Mouse (Mus musculus): ENCODE data around the gene Arfgap1.

Arfgap1 gene

DNA sequence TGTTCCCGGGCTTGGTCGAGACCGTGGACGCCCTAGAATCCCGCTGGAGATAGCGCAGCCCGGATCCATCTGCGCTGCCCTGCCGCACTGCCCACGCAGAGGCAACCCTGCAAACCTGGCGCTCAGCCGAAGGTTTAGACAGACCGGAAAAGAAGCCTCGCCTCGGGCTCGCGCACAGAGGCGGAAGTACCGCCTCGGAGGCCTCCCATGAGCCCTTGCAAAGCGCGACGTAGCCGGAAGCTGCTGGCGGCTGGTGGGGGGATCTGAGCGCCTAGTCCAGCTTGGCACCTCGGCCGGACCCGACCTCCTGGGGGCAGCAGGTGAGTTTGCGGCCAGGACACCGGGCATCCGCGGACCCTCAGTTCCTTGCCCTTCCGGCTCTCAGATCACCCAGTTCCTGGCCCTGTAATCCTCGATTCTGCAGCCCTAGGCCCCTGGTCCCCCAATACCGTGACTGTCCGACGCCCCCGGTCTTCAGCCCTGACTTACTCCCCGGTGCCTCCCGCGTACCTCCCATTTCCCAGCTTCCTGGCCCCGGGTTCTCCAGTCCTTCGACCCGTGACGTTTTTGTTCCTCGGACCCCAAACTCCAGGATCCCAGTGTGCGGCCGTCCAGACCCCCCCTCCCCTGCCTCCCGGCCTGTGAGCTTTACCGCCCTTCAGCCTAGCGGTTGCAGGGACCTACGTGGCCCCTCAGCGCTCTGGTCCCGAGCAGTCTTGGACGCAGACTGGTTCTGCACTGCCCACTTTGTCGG, at the start of gene Arfgap1:
Gene Arfgap1, plus strand, starts transcription at position 216 of the 754 bp plus-strand sequence.
- peak; percentile 76 to 82 for DNase-seq (ENCODE audit: low spot score in 2 of 2)

DNA sequence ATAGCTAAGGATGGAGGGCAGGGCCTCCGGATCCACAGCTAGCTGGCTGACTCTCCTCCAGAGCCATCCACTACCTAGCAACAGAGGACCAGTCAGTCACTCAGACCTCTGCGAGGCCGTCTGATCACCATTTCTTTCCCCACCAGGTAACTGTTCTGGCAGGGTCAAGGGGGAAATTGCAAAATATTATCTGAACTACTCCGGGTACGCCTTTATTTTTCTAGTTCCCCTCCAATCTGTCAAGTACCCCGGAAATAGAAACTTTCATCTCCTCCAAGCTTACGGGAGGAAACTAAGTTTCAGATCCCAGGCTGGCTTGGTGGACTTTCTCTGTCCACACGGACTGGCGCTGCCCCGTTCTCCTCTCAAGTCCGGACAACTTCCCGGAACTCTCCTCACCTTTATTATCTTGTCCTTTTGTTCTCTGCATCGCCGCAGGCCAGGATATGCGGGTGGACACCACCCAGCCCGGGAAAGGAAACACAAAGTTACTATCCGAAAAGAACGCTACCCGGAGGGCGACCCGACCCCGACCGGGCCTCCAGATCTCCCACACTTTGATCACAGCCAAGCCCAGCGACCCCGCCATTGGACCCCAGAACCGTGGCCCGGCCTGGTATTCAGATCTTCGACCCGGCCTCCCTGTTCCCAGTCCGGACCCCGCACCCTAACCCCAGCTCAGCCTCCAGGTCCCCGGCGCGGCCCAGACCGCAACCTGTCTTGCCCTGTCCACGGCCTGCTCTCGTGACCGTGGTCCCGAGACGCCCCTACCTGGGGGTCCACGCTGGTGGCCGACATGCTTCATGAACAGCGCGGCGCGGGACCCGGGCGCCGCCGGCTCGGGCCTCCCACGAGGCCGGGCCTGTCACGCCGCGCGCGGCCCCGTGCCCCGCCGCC, 46.9 kb upstream of the Arfgap1 start:
- peak; percentile 33 to 55 for DNase-seq (ENCODE audit: low spot score in 2 of 2)

DNA sequence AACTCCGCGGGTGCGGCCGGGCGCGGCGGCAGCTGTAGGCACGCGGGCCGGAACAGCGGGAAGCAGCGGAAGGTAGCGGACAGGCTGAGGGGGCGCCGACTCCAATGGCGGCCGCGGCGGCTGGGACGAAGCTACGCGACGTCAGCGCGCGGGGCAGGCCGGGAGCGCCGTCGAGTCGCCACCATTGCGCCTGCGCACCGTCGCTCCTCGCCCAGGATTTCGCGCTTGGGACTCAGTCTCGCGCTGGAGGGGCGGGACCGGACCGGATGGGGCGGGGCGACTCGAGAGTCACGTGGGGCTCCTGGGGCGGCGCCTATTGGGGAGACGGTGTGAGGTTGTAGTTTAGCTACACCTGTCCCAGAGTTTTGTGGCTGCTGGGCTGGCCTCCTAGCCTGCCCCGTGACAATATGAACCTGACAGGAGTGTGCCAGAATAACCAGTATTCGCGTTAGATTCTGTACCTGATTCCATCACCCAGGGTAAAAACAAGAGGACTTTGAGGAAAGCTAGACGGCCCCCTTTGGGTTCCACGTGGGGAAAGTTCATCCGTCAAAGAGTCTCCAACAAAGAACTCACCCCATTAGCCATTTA, 46.1 kb upstream of the Arfgap1 start, which contains the start of gene Ythdf1:
Gene Ythdf1, minus strand, starts transcription at position 140 of the 591 bp plus-strand sequence.
- DNase-seq (ENCODE audit: low spot score in 2 of 2) = peak; percentile 97 to 99

DNA sequence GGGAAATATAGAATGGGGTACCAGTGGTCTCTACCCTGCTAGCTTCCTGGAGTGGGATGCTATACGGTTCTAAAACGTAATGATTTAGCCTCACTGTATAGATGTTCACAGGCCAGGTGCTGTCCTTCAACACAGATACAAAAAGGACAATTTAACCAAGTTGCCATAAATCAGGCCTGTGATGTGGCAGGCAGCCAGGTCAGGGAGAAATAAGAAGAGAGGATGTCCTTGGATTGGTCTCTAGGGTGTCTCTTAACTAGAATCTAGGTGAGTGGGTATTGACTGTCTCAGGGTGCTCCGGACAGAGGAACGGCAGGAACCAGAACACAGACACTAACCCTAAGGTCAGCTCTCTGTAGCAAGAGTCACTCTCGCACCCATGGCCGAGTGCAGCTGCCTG, 44.3 kb upstream of the Arfgap1 start:
- no peak for DNase-seq (ENCODE audit: low spot score in 2 of 2)

DNA sequence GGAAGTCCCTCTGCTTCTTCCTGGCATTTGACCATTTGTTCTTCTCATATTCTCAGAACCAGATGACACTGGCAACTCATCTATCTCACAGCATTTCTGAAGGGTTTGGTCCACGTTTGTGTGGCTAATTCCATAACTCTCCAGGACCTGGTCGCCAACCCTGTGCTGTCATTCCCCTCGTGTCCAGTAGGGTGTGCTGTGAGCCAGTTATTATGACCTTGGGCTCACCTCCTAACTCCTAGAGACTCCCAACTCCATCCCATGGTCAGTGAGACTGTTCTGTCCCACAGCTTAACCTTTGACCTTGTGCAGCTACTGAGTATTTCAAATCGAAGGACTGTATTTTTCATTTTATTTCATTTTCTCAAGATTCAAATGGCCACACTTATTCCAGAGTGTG, 41.8 kb upstream of the Arfgap1 start:
- peak; percentile 15 to 51 for DNase-seq (ENCODE audit: low spot score in 2 of 2)

DNA sequence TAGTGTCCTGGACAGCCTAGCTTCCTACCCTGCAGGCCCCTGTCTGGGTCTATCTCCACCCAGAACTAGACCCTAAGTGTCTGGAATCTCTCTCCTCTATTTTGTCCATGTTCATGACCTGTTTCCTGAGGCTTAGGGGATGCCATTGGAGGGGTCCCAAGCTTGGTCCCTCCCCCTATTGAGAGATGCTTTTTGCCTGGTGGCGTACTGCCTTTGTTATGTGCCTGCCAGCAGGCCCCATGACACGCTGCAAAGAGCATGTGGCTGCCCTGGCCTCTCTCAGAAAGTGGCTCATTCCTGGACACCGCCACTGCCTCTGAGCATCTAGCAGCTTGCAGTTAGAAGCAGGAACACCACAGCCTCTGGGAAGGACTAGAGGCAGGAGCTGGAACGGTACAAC, 38.3 kb upstream of the Arfgap1 start, which contains the start of gene Birc7:
Gene Birc7, plus strand, starts transcription at position 301 of the 400 bp plus-strand sequence.
- DNase-seq (ENCODE audit: low spot score in 2 of 2) = no peak

DNA sequence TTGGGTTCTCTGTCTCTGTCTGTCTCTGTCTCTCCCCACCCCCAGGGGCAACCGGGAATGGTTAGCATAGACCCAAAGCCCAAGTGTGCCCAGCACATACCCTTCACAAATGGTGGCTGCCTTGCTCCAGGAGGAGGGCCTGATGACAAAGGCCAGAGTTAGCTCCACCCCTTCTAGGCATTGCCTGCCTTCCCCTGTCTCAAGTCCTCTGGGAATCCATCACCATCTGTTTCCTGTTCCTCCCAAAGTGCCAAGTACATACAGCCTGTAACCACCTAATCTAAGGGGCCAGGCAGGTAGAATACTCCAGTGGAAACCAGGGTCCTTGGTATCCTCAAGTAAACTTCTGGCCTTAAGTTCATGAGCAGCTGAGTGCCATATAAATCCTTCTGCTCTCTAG, 34.6 kb upstream of the Arfgap1 start:
- DNase-seq (ENCODE audit: low spot score in 2 of 2) = no peak

DNA sequence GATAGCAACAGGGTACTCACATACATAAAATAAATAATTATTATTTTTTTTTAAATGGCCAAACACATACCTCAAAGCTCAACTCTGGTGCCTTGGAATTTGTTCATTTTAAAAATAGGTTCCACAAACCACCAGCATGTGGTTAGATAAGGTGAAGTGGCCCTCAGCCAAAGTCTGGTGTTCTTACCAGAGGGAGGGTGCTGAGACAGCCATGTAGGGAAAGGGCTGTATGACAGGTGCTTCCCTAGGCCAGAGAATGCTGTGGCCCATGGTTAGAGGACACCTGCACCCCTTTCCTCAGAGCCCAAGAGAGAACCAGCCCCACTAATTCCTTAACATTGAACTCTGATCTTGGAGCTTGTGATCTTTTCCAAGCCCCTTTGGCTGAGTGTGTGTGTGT, 26.8 kb upstream of the Arfgap1 start:
- no peak for DNase-seq (ENCODE audit: low spot score in 2 of 2)

DNA sequence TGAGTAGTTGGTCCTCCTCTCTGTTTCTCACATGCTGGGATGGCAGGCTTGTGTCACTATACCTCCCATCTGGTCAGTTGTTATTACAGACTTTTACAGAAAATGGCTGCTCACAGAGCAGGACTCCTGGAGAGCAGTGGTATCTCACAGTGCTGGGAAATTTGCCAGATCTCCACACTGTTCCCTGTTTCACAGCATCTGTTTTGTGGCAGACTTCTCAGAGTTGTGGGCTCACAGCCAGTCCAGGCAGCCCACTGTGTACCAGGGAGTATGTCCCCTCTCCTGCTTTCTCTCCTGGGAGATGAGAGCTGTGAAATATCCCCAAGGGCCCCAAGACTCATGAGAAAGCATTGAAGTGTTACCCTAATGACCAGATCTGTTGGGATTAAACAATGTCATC, 25.2 kb upstream of the Arfgap1 start:
- no peak for DNase-seq (ENCODE audit: low spot score in 2 of 2)

DNA sequence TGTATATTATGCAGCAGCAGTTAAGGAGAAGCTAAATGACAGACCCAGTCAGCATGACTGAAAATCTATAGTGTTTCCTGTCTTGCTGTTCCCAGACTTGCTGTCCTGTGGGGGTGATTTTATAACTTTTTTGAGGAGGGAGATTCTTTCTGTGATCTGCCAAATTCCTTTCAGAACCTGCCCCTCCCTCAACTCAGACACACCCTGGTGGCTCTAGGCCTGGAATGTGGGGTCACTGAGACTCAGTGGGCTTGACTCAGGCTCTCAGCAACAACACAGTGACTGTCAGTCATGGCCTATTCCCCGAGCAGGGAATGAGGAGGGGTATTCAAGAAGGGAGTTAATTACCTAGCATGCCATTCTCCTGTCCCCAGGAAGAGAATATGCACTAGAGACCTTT, 17.1 kb upstream of the Arfgap1 start:
- DNase-seq (ENCODE audit: low spot score in 2 of 2) = no peak

DNA sequence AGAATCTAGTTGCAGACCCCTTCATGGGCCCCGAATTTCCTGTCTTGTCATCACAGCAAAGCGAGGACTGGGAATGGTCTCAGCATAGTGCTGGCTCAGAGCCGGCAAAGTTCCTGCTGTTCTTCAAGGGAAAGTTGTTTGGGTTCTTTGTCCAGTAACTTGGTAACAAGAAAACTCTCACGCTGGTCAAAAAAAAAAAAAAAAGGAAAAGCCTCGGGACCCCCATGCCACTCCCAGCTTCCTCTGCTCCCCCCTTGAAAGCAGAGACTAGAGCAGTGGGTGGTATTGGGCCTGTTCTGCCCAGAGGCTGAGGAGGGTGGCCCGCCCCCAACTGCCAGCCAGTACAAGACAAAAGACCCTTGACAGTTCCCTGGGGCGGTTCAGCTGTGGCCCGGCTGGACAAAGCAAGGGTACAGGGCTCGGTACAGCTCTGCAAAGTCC, 14.3 kb upstream of the Arfgap1 start:
- DNase-seq (ENCODE audit: low spot score in 2 of 2) = no peak

DNA sequence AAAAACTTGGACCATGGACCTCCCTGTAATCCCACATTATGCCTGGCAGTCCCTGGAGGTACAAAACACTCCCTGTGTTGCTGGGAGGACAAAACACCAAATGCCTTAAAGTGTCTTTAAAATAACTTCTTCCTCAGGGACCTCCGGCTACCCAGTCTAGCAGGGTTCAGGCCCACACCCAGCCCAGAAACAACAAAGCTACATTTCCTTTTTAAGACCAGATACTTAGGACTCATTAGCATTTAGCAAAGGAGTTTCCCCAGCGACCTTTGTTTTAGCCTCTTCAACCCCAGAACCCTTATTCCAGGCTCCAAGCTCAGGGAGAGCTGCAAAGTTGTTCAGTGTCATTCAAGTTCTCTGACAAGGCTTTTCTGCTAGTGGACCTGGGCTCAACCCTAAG, 13.4 kb upstream of the Arfgap1 start:
- DNase-seq (ENCODE audit: low spot score in 2 of 2) = no peak

DNA sequence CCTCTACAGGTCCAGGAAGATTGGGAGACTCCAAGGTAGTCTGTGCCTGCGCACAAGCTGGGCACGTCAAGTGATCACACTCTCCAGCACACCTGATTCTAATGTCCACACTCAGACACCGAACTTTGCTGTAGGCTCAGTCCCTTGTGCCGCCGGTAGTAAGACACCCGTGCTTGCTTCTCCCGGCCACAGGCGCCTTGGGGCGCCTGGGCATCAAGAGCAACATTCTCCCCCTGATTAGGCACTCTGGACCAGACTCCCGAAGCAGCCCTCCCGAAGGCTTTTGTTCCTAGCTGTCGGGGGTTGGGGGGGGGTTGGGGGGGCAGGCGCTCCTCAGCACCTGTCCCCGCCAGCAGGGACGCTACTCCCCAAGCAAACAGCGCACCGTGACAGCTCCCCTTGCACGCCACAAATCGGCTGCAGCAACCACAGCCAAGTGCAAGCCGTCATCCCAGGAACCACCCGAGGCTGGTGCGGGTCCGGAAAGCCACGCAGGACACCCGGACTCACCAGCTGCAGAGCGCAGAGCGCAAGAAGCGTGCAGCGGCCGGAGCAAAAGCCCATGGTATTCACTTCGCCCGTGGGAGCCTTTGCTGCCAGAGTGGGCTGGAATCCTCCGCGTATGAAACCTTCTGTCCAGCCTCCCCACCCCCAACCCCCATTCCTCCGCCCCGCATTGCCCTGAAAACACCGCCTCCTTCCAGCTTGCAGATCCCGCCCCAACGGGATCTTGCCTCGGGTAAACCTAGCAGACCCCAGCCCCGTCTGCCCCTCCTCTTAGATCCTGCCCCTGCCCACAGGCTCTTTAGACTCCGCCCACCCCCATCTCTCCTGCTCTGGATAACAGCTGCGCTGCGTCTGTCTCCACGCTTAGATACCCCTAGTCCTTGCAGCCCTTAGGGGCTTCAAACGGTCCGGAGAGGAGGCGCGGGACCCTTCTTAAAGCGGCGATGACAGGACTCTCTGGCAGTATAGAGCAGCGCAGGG, 12.7 kb upstream of the Arfgap1 start, which contains the start of gene Nkain4:
Gene Nkain4, minus strand, starts transcription at position 639 of the 987 bp plus-strand sequence.
- no peak for DNase-seq (ENCODE audit: low spot score in 2 of 2)

DNA sequence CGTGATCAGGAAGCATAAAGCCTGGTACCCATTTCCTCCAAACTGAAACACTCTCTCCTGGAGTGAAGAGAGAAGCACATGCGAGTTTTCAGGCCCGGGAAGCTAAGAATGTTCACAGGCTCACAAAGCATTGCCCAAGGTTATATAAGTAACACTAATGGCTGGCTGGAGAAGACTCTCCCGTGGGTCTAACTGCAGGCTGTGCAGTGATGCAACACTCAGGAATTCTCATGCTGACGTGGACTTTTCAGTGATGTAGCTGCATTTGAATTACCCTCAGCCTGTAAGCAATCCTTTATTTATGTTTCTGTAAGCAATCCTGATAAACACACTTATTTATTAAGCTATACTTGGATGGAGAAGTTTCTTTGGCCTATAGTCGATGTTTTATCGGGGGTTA, 7.4 kb upstream of the Arfgap1 start:
- no peak for DNase-seq (ENCODE audit: low spot score in 2 of 2)

DNA sequence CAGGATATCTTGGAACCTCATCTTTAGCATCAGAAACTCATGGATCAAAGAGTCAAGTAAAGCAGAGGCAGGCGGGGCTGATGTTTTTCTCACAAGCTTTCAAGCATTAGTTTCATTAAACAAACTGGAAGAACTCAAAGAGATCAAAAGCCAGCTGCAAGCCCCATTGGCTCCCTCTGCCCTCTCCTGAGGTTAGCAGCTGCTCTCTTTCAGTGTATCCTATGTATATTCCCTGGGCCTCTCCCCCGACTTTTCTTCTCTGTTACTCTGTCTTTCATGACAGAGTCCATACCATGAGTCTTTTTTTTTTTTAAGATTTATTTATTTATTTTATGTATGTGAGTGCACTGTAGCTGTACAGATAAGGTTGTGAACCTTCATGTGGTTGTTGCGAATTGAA, 6.8 kb upstream of the Arfgap1 start:
- no peak for DNase-seq (ENCODE audit: low spot score in 2 of 2)

DNA sequence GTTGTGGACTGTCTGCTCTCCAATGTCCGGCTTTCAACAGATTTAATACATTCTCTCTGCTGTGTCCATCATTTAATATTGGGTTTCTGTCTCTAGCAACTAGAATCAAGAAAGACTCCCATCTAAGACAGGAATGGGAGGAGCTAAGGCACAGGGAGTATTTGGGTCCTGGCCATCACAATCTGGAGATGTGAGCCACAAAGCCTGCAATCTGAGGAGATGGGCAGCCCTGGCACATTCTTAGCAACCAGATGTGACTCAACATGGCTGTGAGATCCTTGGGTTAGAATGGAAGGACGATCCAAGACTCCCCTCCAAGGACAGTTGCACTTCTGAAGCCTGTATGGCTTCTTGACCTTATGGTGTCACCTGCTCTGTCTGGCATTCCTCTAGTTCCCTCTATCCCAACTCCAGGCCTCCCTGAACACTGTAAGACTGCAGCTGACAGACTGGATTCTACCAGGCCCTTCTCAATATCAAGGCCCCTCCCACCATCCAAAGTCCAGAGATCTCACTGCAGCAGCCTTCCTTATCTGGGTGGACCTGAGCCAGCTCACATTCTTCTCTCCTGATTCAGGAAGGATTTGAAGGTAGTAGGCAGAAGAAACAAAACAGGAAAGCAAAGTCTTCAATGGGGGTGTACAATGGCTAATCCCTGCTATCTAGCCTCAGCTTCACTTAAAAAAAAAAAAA, 4.3 kb upstream of the Arfgap1 start:
- no peak for DNase-seq (ENCODE audit: low spot score in 2 of 2)

DNA sequence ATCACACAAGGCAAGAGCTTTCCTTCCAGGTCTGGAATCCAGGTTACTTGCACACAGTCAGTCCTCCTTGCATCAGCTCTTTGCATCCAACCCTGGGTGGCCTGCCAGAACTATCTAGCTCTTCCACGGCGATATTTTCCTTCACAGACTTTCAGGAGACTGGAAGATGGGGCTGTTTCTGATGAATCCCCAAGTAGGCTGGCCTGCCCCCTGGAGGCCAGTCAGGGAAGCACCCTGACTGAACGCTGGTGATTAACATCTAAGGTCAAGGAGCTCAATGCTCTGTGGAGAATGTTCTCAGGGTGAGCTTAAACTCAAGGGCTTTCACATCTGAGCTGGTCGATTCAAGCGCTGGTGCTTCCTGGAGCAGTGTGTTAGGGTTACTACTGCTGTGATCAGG, 3.1 kb upstream of the Arfgap1 start:
- peak; percentile 14 to 59 for DNase-seq (ENCODE audit: low spot score in 2 of 2)

DNA sequence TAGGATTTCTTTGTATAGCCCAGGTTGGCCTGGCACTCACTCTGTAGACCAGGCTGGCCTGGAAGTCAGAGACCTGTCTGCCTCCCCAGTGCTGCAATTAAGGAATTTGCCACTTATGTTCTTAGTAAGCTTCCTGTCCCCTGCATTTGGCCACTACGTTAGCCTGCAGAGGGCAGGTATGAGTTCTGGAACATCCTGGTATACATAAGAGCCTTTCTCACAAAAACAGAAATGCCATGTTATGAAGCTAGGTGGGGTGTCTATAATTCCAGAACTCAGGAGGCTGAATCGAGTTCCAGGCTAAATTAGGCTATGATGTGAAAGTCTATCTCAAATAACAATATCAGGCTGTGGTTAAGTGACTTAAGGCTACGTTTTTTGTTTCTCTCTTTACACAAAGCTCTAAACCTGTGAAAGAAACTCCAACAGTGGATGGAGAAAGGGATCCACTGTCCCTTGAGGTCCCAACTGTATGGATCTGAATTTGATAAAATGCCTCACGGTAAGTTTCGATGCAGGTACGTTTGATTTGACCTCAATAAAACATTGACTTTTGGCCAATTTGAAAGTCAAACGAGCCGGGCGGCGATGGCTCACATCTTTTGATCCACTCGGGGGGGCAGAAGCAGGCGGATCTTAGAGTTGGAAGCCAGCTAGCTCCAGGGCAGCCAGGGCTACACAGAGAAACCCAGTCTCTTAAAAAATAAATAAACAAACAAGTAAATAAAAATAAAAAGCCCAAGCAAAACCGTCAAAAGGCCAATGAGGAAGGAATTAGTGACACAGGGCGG, 738 bp upstream of the Arfgap1 start:
- peak in 1 of 2 experiments; percentile 12 for DNase-seq (ENCODE audit: low spot score in 2 of 2)

DNA sequence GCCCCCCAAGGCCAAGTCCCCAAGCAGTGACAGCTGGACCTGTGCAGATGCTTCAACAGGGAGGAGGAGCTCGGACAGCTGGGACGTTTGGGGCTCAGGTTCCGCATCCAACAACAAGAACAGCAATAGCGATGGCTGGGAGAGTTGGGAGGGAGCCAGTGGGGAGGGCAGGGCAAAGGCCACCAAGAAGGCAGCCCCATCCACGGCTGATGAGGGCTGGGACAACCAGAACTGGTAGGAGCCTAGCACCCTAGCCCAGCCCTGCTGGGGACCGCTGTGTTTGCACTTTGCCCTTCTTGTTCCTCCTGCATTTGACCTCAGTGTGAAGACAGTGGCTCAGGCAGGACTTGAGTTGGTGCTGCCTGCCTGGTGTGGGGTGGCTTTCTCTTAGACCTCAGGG, 14.1 kb downstream of the Arfgap1 start:
- DNase-seq (ENCODE audit: low spot score in 2 of 2) = no peak

DNA sequence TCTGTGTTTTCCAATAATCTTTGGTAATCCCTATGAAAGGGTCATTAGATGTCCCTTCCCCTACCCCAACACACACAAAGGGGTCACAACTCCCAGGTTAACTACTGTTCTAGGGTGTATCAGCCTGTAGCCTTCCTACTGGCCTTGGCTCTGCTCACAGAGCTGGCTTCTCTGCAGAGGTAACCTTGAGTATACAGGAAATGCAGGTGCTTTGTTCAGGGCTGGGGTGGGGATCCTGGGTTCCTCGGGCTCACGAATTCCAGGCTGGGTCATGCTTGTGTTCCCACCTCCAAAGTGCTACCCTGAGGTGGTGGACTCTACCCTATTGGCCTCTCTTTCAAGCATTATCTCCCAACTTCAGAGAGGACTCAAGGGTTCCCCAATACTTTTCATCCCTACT, 18.6 kb downstream of the Arfgap1 start:
- DNase-seq (ENCODE audit: low spot score in 2 of 2) = no peak

All from thymus, postnatal 10 days (tissue).